Mouse (Mus musculus) embryonic fibroblast, embryonic 13.5 days (primary cell): Measurements from ENCODE around the gene Elf2.

Source experiments
- CTCF ChIP-seq: IDR thresholded peaks from 2 replicates; pipeline ENCODE4 v1.5.1; 2011; ENCODE audit warnings: mild to moderate bottlenecking, control low read depth, low read length, moderate library complexity, borderline replicate concordance; ENCODE audit not compliant: insufficient read depth
- POLR2A ChIP-seq: IDR thresholded peaks from 2 replicates; pipeline ENCODE4 v1.6.1; 2011; ENCODE audit warnings: low read depth, mild to moderate bottlenecking, control low read depth, low read length, moderate library complexity

DNA sequence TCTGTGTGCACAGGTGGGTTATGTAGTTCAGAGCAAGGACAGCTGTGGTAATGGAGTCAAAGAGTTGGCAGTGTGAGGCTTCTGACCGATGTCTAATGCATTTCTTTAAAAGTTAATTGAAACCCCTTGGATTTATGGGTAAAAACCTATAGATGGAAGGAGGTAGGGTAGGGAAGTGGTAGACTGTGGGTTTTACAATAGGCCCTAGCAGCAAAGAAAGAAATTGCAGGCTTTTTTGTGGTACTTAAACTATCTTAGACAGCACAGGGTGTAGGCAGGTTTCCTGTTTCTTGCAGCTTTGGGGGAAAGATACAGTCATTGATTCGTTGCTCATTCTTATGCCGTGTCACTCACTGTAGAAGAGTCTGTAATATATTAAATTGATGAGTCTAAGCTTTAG lies 113.9 kb downstream of the Elf2 start:
- no peak for TF ChIP-seq POLR2A
- no peak for TF ChIP-seq CTCF
